Mouse (Mus musculus) bone marrow macrophage, adult 2 months (primary cell): ENCODE data around the gene Srarp.

Source experiments
- CTCF ChIP-seq: IDR thresholded peaks from 2 replicates; pipeline ENCODE4 v1.5.1; 2012; ENCODE audit warnings: low read depth, mild to moderate bottlenecking, low read length, moderate library complexity
- POLR2A ChIP-seq: IDR thresholded peaks from 2 replicates; pipeline ENCODE4 v1.6.1; 2012; ENCODE audit warnings: mild to moderate bottlenecking, low read depth, low read length, borderline replicate concordance

DNA sequence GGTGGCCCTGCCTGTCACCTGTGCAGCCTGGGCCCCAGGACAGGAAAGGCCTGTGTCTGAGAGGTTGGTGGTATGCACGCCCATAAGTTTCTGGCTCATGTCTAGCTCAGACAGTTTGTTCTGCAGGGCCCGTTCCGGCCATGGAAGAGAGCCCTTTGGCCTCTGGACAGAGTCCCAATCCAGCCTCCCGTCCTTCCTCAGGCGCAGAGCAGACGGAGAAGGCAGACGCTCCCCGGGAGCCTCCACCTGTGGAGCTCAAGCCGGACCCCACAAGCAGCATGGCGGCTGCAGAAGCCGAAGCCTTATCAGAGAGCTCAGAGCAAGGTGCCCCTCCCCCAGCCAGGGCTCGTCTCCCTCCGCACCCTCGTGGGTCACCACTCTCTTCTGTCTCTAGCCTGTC, 27.6 kb upstream of the Srarp start:
- no peak for TF ChIP-seq CTCF
- TF ChIP-seq POLR2A = no peak
